Mouse (Mus musculus): ENCODE results near the gene Pou6f1.

- TF ChIP-seq TAL1 (IDR thresholded peaks at IDR 0.05; ENCODE audit: low read length) = no peak
- no peak for TF ChIP-seq GATA1 (IDR thresholded peaks at IDR 0.05; ENCODE audit: low read length)
Observed at GRCm38 (mm10) chr15:100630126-100630525, 30.3 kb upstream of the Pou6f1 start.
